Mouse (Mus musculus): ENCODE data around the gene Klhl2. TPM values are rescaled to one million over a fixed set of nuclear protein-coding genes. Genes with fewer than 3 reads are reported as not detected.

Gene Klhl2
- total and polyA plus RNA-seq, 2 experiments: 11.4 to 31.0 TPM

- Histone ChIP-seq H3K27me3 (ENCODE audit: control insufficient read depth, insufficient read depth, low read length) (no peaks in the 10 kb centered on the region), H3K36me3 (ENCODE audit: control insufficient read depth, insufficient read depth, low read length) (peaks cover 3% of the 10 kb centered on the region; the same call in 1 of the 2 replicates), H3K27ac (replicated peaks; ENCODE audit: insufficient read depth, low read depth, low read length) (no peak overlapping the region), H3K4me1 (ENCODE audit: control insufficient read depth, insufficient read depth, low read length) (peaks cover 4% of the 10 kb centered on the region; the same call in 1 of the 2 replicates), H3K9ac (ENCODE audit: low read depth, low read length) (no peak overlapping the region), H3K79me2 (ENCODE audit: control insufficient read depth, insufficient read depth, low read length) (peaks cover 11% of the 10 kb centered on the region), H3K4me3 (ENCODE audit: insufficient read depth, low read depth, low read length) (no peak overlapping the region)
- 77% methylated on average over 6 of the region's 6 CpGs for WGBS
- TF ChIP-seq POLR2A (IDR thresholded peaks at IDR 0.05; ENCODE audit: extremely low read depth, insufficient read depth, low read length) (no peak), CTCF (IDR thresholded peaks at IDR 0.05; ENCODE audit: low read depth, low read length) (no peak)
- no peak for DNase-seq (ENCODE audit: extremely low read depth, low read depth, low spot score)
Measured at GRCm38 (mm10) chr8:64781947-64782346, 67.9 kb downstream of the Klhl2 start.

GRCm38 (mm10) chr8:64777925-64778324, 71.9 kb downstream of the Klhl2 start:
- Histone ChIP-seq H3K4me1 (ENCODE audit: control insufficient read depth, insufficient read depth, low read length) (no peaks in the 10 kb centered on the region), H3K9ac (ENCODE audit: low read depth, low read length) (no peak overlapping the region), H3K79me2 (ENCODE audit: control insufficient read depth, insufficient read depth, low read length) (peaks cover 16% of the 10 kb centered on the region), H3K36me3 (ENCODE audit: control insufficient read depth, insufficient read depth, low read length) (peaks cover 5% of the 10 kb centered on the region; the same call in 1 of the 2 replicates), H3K4me3 (ENCODE audit: insufficient read depth, low read depth, low read length) (no peak overlapping the region), H3K27ac (replicated peaks; ENCODE audit: insufficient read depth, low read depth, low read length) (no peak overlapping the region), H3K27me3 (ENCODE audit: control insufficient read depth, insufficient read depth, low read length) (no peaks in the 10 kb centered on the region)
- TF ChIP-seq CTCF (IDR thresholded peaks at IDR 0.05; ENCODE audit: low read depth, low read length) (peak; percentile 34), POLR2A (IDR thresholded peaks at IDR 0.05; ENCODE audit: extremely low read depth, insufficient read depth, low read length) (no peak)
- peak; percentile 28 for DNase-seq (ENCODE audit: extremely low read depth, low read depth, low spot score)
- 48% methylated on average over 9 of the region's 9 CpGs for WGBS

- Histone ChIP-seq H3K36me3 (ENCODE audit: control insufficient read depth, insufficient read depth, low read length) (0 out of 2 replicates have a peak, but pooled peaks cover 2% of the 10 kb centered on the region), H3K9ac (ENCODE audit: low read depth, low read length) (no peak overlapping the region), H3K27me3 (ENCODE audit: control insufficient read depth, insufficient read depth, low read length) (no peaks in the 10 kb centered on the region), H3K4me3 (ENCODE audit: insufficient read depth, low read depth, low read length) (no peak overlapping the region), H3K27ac (replicated peaks; ENCODE audit: insufficient read depth, low read depth, low read length) (no peak overlapping the region), H3K4me1 (ENCODE audit: control insufficient read depth, insufficient read depth, low read length) (no peaks in the 10 kb centered on the region), H3K79me2 (ENCODE audit: control insufficient read depth, insufficient read depth, low read length) (peaks cover 7% of the 10 kb centered on the region; the same call in 1 of the 2 replicates)
- WGBS: 97% methylated on average over 6 of the region's 6 CpGs
- TF ChIP-seq POLR2A (IDR thresholded peaks at IDR 0.05; ENCODE audit: extremely low read depth, insufficient read depth, low read length) (no peak), CTCF (IDR thresholded peaks at IDR 0.05; ENCODE audit: low read depth, low read length) (no peak)
- no peak for DNase-seq (ENCODE audit: extremely low read depth, low read depth, low spot score)
Measured at GRCm38 (mm10) chr8:64774136-64774535, 75.7 kb downstream of the Klhl2 start.

- Histone ChIP-seq H3K36me3 (ENCODE audit: control insufficient read depth, insufficient read depth, low read length) (0 out of 2 replicates have a peak, but pooled peaks cover under 1% of the 10 kb centered on the region), H3K27ac (replicated peaks; ENCODE audit: insufficient read depth, low read depth, low read length) (no peak overlapping the region), H3K9ac (ENCODE audit: low read depth, low read length) (no peak overlapping the region), H3K27me3 (ENCODE audit: control insufficient read depth, insufficient read depth, low read length) (no peaks in the 10 kb centered on the region), H3K4me3 (ENCODE audit: insufficient read depth, low read depth, low read length) (no peak overlapping the region), H3K4me1 (ENCODE audit: control insufficient read depth, insufficient read depth, low read length) (no peaks in the 10 kb centered on the region), H3K79me2 (ENCODE audit: control insufficient read depth, insufficient read depth, low read length) (peaks cover 11% of the 10 kb centered on the region; the same call in 1 of the 2 replicates)
- TF ChIP-seq CTCF (IDR thresholded peaks at IDR 0.05; ENCODE audit: low read depth, low read length) (no peak), POLR2A (IDR thresholded peaks at IDR 0.05; ENCODE audit: extremely low read depth, insufficient read depth, low read length) (no peak)
- 84% methylated on average over 7 of the region's 7 CpGs for WGBS
- no peak for DNase-seq (ENCODE audit: extremely low read depth, low read depth, low spot score)
Measured at GRCm38 (mm10) chr8:64770814-64771213, 79.0 kb downstream of the Klhl2 start.

GRCm38 (mm10) chr8:64769586-64769985, 80.2 kb downstream of the Klhl2 start:
- Histone ChIP-seq H3K27ac (replicated peaks; ENCODE audit: insufficient read depth, low read depth, low read length) (no peak overlapping the region), H3K79me2 (ENCODE audit: control insufficient read depth, insufficient read depth, low read length) (peaks cover 8% of the 10 kb centered on the region; the same call in 1 of the 2 replicates), H3K27me3 (ENCODE audit: control insufficient read depth, insufficient read depth, low read length) (no peaks in the 10 kb centered on the region), H3K36me3 (ENCODE audit: control insufficient read depth, insufficient read depth, low read length) (no peaks in the 10 kb centered on the region), H3K4me1 (ENCODE audit: control insufficient read depth, insufficient read depth, low read length) (no peaks in the 10 kb centered on the region), H3K4me3 (ENCODE audit: insufficient read depth, low read depth, low read length) (no peak overlapping the region), H3K9ac (ENCODE audit: low read depth, low read length) (no peak overlapping the region)
- TF ChIP-seq CTCF (IDR thresholded peaks at IDR 0.05; ENCODE audit: low read depth, low read length): no peak
- no peak for TF ChIP-seq POLR2A (IDR thresholded peaks at IDR 0.05; ENCODE audit: extremely low read depth, insufficient read depth, low read length)
- 95% methylated on average over 7 of the region's 7 CpGs for WGBS
- no peak for DNase-seq (ENCODE audit: extremely low read depth, low read depth, low spot score)

GRCm38 (mm10) chr8:64768645-64769044, 81.2 kb downstream of the Klhl2 start:
- DNase-seq (ENCODE audit: extremely low read depth, low read depth, low spot score): no peak
- Histone ChIP-seq H3K36me3 (ENCODE audit: control insufficient read depth, insufficient read depth, low read length) (peaks cover 3% of the 10 kb centered on the region), H3K27me3 (ENCODE audit: control insufficient read depth, insufficient read depth, low read length) (no peaks in the 10 kb centered on the region), H3K27ac (replicated peaks; ENCODE audit: insufficient read depth, low read depth, low read length) (no peak overlapping the region), H3K4me3 (ENCODE audit: insufficient read depth, low read depth, low read length) (no peak overlapping the region), H3K4me1 (ENCODE audit: control insufficient read depth, insufficient read depth, low read length) (no peaks in the 10 kb centered on the region), H3K9ac (ENCODE audit: low read depth, low read length) (no peak overlapping the region), H3K79me2 (ENCODE audit: control insufficient read depth, insufficient read depth, low read length) (peaks cover 5% of the 10 kb centered on the region; the same call in 1 of the 2 replicates)
- TF ChIP-seq POLR2A (IDR thresholded peaks at IDR 0.05; ENCODE audit: extremely low read depth, insufficient read depth, low read length): no peak
- TF ChIP-seq CTCF (IDR thresholded peaks at IDR 0.05; ENCODE audit: low read depth, low read length): no peak
- WGBS: 87% methylated on average over 7 of the region's 9 CpGs
